Mouse (Mus musculus) macrophage (primary cell): ENCODE results near the gene Sost. TPM values are rescaled to one million over a fixed set of nuclear protein-coding genes. Genes with fewer than 3 reads are reported as not detected.

Source experiments
- H3K27ac ChIP-seq: fragments of 350-480 bp; formaldehyde crosslinking; 2 replicates; pipeline ENCODE4 v1.9.0; 2021
- H3K36me3 ChIP-seq: fragments of 350-480 bp; formaldehyde crosslinking; 2 replicates; pipeline ENCODE4 v1.9.0; 2021; ENCODE audit errors: inconsistent target
- H3K4me3 ChIP-seq: fragments of 350-480 bp; formaldehyde crosslinking; 2 replicates; pipeline ENCODE4 v1.9.0; 2021; ENCODE audit errors: inconsistent target
- H3K79me2 ChIP-seq: fragments of 350-480 bp; formaldehyde crosslinking; 2 replicates; pipeline ENCODE4 v1.9.0; 2021; ENCODE audit errors: inconsistent target
- WGBS: methylation state at CpG from one replicate; pipeline ENCODE4 v1.1.7; 2026; ENCODE audit warnings: inconsistent platforms; ENCODE audit not compliant: missing documents; 5-methylcytosine and 5-hydroxymethylcytosine counted together
- polyA plus RNA-seq: library from polyadenylated mRNA; stranded (reverse); fragments of 250-400 nt; gene quantifications from 3 replicates; pipeline ENCODE4 v1.2.4, GENCODE M21; 2018; ENCODE audit warnings: inconsistent platforms
- total RNA-seq, 78 experiments: library from RNA; depleted of rRNA; stranded (reverse); fragments of 250-400 nt; gene quantifications; 1 replicate in 9 of 78; 2 replicates in 24 of 78; 3 replicates in 43 of 78; 4 replicates in 2 of 78; pipeline ENCODE4 v1.2.4; 2018; ENCODE audit warnings: inconsistent platforms in 56 of 78

The Sost gene
- total RNA-seq (2018; cell fraction: chromatin; rRNA removed) = not detected
- not detected for total RNA-seq (2018; cell fraction: cytosol; rRNA removed)
- not detected for total RNA-seq (2018; cell fraction: nucleus; rRNA removed)
- polyA plus RNA-seq = not detected in 3 replicates

GRCm38 (mm10) chr11:101966965-101967614 lies at the start of gene Sost:
Gene Sost (minus strand): TSS chr11:101967015.
- H3K79me2 ChIP-seq = no peaks in the 10 kb centered on the region
- no peaks in the 10 kb centered on the region for H3K36me3 ChIP-seq
- no peak within 1 kb of the TSS for H3K4me3 ChIP-seq
- WGBS = 50% methylated on average over 10 of the region's 10 CpGs
- no peak within 1 kb of the TSS for H3K27ac ChIP-seq

GRCm38 (mm10) chr11:102016136-102016535 lies 49.3 kb upstream of the Sost start:
- WGBS = 100% methylated on average over 1 of the region's 1 CpGs
- Histone ChIP-seq H3K4me3 (no peak overlapping the region), H3K36me3 (no peaks in the 10 kb centered on the region), H3K27ac (no peak overlapping the region), H3K79me2 (no peaks in the 10 kb centered on the region)

- 78% methylated on average over 6 of the region's 6 CpGs for WGBS
- Histone ChIP-seq H3K4me3 (no peak overlapping the region), H3K27ac (no peak overlapping the region), H3K79me2 (no peaks in the 10 kb centered on the region), H3K36me3 (no peaks in the 10 kb centered on the region)
Observed at GRCm38 (mm10) chr11:102015472-102015871, 48.7 kb upstream of the Sost start.

- no peak overlapping the region for H3K27ac ChIP-seq
- no peak overlapping the region for H3K4me3 ChIP-seq
- 90% methylated on average over 8 of the region's 8 CpGs for WGBS
- H3K36me3 ChIP-seq = no peaks in the 10 kb centered on the region
- no peaks in the 10 kb centered on the region for H3K79me2 ChIP-seq
Observed at GRCm38 (mm10) chr11:102013201-102013600, 46.4 kb upstream of the Sost start.

GRCm38 (mm10) chr11:102011510-102011909 lies 44.7 kb upstream of the Sost start:
- no peak overlapping the region for H3K4me3 ChIP-seq
- H3K27ac ChIP-seq = no peak overlapping the region
- H3K36me3 ChIP-seq = no peaks in the 10 kb centered on the region
- no peaks in the 10 kb centered on the region for H3K79me2 ChIP-seq
- WGBS = 86% methylated on average over 5 of the region's 8 CpGs

GRCm38 (mm10) chr11:102010140-102010539 lies 43.3 kb upstream of the Sost start:
- WGBS = 94% methylated on average over 13 of the region's 13 CpGs
- H3K79me2 ChIP-seq = no peaks in the 10 kb centered on the region
- H3K4me3 ChIP-seq = no peak overlapping the region
- H3K27ac ChIP-seq = no peak overlapping the region
- no peaks in the 10 kb centered on the region for H3K36me3 ChIP-seq

- WGBS = 72% methylated on average over 14 of the region's 15 CpGs
- no peak overlapping the region for H3K27ac ChIP-seq
- no peak overlapping the region for H3K4me3 ChIP-seq
- H3K36me3 ChIP-seq = no peaks in the 10 kb centered on the region
- no peaks in the 10 kb centered on the region for H3K79me2 ChIP-seq
Observed at GRCm38 (mm10) chr11:102008954-102009637, 42.3 kb upstream of the Sost start.

- Histone ChIP-seq H3K4me3 (no peak overlapping the region), H3K36me3 (no peaks in the 10 kb centered on the region), H3K79me2 (no peaks in the 10 kb centered on the region), H3K27ac (no peak overlapping the region)
- 88% methylated on average over 8 of the region's 8 CpGs for WGBS
Observed at GRCm38 (mm10) chr11:102008372-102008771, 41.6 kb upstream of the Sost start.

GRCm38 (mm10) chr11:102006688-102007087 lies 39.9 kb upstream of the Sost start:
- WGBS = 85% methylated on average over 5 of the region's 5 CpGs
- Histone ChIP-seq H3K27ac (no peak overlapping the region), H3K36me3 (no peaks in the 10 kb centered on the region), H3K4me3 (no peak overlapping the region), H3K79me2 (no peaks in the 10 kb centered on the region)

- no peak overlapping the region for H3K27ac ChIP-seq
- H3K4me3 ChIP-seq = no peak overlapping the region
- WGBS = 95% methylated on average over 9 of the region's 9 CpGs
- no peaks in the 10 kb centered on the region for H3K79me2 ChIP-seq
- H3K36me3 ChIP-seq = no peaks in the 10 kb centered on the region
Observed at GRCm38 (mm10) chr11:102006271-102006670, 39.5 kb upstream of the Sost start.

GRCm38 (mm10) chr11:102004251-102004650 lies 37.4 kb upstream of the Sost start:
- 92% methylated on average over 6 of the region's 8 CpGs for WGBS
- Histone ChIP-seq H3K4me3 (no peak overlapping the region), H3K36me3 (no peaks in the 10 kb centered on the region), H3K27ac (no peak overlapping the region), H3K79me2 (no peaks in the 10 kb centered on the region)

- Histone ChIP-seq H3K36me3 (no peaks in the 10 kb centered on the region), H3K27ac (no peak overlapping the region), H3K4me3 (no peak overlapping the region), H3K79me2 (no peaks in the 10 kb centered on the region)
- WGBS = 83% methylated on average over 4 of the region's 4 CpGs
Observed at GRCm38 (mm10) chr11:101999466-101999865, 32.7 kb upstream of the Sost start.

GRCm38 (mm10) chr11:101998258-101998657 lies 31.4 kb upstream of the Sost start:
- H3K36me3 ChIP-seq = no peaks in the 10 kb centered on the region
- H3K27ac ChIP-seq = no peak overlapping the region
- WGBS = 50% methylated on average over 5 of the region's 5 CpGs
- no peak overlapping the region for H3K4me3 ChIP-seq
- no peaks in the 10 kb centered on the region for H3K79me2 ChIP-seq

- Histone ChIP-seq H3K4me3 (no peak overlapping the region), H3K36me3 (no peaks in the 10 kb centered on the region), H3K27ac (no peak overlapping the region), H3K79me2 (no peaks in the 10 kb centered on the region)
- 93% methylated on average over 7 of the region's 7 CpGs for WGBS
Observed at GRCm38 (mm10) chr11:101995938-101996337, 29.1 kb upstream of the Sost start.

- Histone ChIP-seq H3K36me3 (no peaks in the 10 kb centered on the region), H3K79me2 (no peaks in the 10 kb centered on the region), H3K27ac (no peak overlapping the region), H3K4me3 (no peak overlapping the region)
- 58% methylated on average over 8 of the region's 8 CpGs for WGBS
Observed at GRCm38 (mm10) chr11:101994100-101994499, 27.3 kb upstream of the Sost start.
